Mouse (Mus musculus) hindbrain, embryonic 12.5 days (tissue): Measurements from ENCODE around the gene Tm7sf2. TPM values are rescaled to one million over a fixed set of nuclear protein-coding genes. Genes with fewer than 3 reads are reported as not detected.

Experiments used
- ATAC-seq: fragments of 200-750 bp; cut with Nextera tagmentation; 2 replicates; pipeline ENCODE4 v1.8.0; 2017; ENCODE audit warnings: moderate TSS enrichment; ENCODE audit not compliant: low FRiP score
- H3K27ac ChIP-seq: fragments of 300-500 bp; sonication (generic); 2 replicates; pipeline ENCODE4 v1.5.1; 2016; ENCODE audit warnings: mild to moderate bottlenecking
- H3K27me3 ChIP-seq: fragments of 300-500 bp; sonication (generic); 2 replicates; pipeline ENCODE4 v1.6.1; 2016; ENCODE audit warnings: mild to moderate bottlenecking
- H3K36me3 ChIP-seq: fragments of 300-500 bp; sonication (generic); 2 replicates; pipeline ENCODE4 v1.6.1; 2016; ENCODE audit warnings: mild to moderate bottlenecking
- H3K4me1 ChIP-seq: fragments of 300-500 bp; sonication (generic); 2 replicates; pipeline ENCODE4 v1.6.1; 2016
- H3K4me2 ChIP-seq: fragments of 300-500 bp; sonication (generic); replicated peaks from 2 replicates; pipeline ENCODE4 v1.6.1; 2016; ENCODE audit warnings: mild to moderate bottlenecking
- H3K4me3 ChIP-seq: fragments of 300-500 bp; sonication (generic); 2 replicates; pipeline ENCODE4 v1.5.1; 2016; ENCODE audit warnings: mild to moderate bottlenecking
- H3K9ac ChIP-seq: fragments of 300-500 bp; sonication (generic); 2 replicates; pipeline ENCODE4 v1.6.1; 2016; ENCODE audit warnings: mild to moderate bottlenecking, moderate library complexity
- H3K9me3 ChIP-seq: fragments of 300-500 bp; sonication (generic); replicated peaks from 2 replicates; pipeline ENCODE4 v1.6.1; 2016; ENCODE audit warnings: mild to moderate bottlenecking
- WGBS: fragments of 180-500 bp; shearing (Covaris S2); methylation state at CpG from one replicate; pipeline ENCODE4 v1.1.7; 2016; 5-methylcytosine and 5-hydroxymethylcytosine counted together
- polyA plus RNA-seq: library from polyadenylated mRNA; unstranded; fragments of >200 nt; fragmentation: Nextera tagmentation; extraction: Ambion mirVana; gene quantifications from 2 replicates; pipeline ENCODE4 v1.2.1, GENCODE M21; 2016

Tm7sf2 gene
- polyA plus RNA-seq, 1 experiment from 2014 or later = 38.0 TPM

GRCm38 (mm10) chr19:6084478-6085248 lies 16.5 kb upstream of the Tm7sf2 start, which contains the start of the genes Zfpl1 and Cdca5:
Gene Zfpl1, minus strand, starts transcription at chr19:6084956.
Gene Cdca5, plus strand, starts transcription at chr19:6084983.
- WGBS = under 1% methylated on average over 58 of the region's 58 CpGs

GRCm38 (mm10) chr19:6082156-6082555 lies 14.0 kb upstream of the Tm7sf2 start, which contains the start of gene Gm28374:
Gene Gm28374, minus strand, starts transcription at chr19:6082256.
- no peaks in the 10 kb centered on the region for H3K9me3 ChIP-seq
- H3K4me2 ChIP-seq = no peak within 1 kb of the TSS; the same call in 1 of the 2 replicates
- 87% methylated on average over 9 of the region's 9 CpGs for WGBS
- no peak for ATAC-seq
- no peak within 1 kb of the TSS for H3K9ac ChIP-seq
- H3K4me3 ChIP-seq = no peak within 1 kb of the TSS
- no peaks in the 10 kb centered on the region for H3K27me3 ChIP-seq
- H3K4me1 ChIP-seq = peaks cover 22% of the 10 kb centered on the region
- H3K27ac ChIP-seq = no peak within 1 kb of the TSS
- peaks cover 30% of the 10 kb centered on the region for H3K36me3 ChIP-seq

More at GRCm38 (mm10) chr19:6084478-6085248, 16.5 kb upstream of the Tm7sf2 start, which contains the start of the genes Zfpl1 and Cdca5:
- peak within 1 kb of the TSS; percentile 78 for H3K4me3 ChIP-seq
- peak within 1 kb of the TSS; percentile 76 for H3K9ac ChIP-seq
- peaks cover 43% of the 10 kb centered on the region for H3K36me3 ChIP-seq
- H3K4me2 ChIP-seq = peak within 1 kb of the TSS; percentile 96
- H3K27me3 ChIP-seq = no peaks in the 10 kb centered on the region
- peaks cover 18% of the 10 kb centered on the region for H3K4me1 ChIP-seq
- H3K27ac ChIP-seq = 0 out of 2 replicates have a peak within 1 kb of the TSS, but pooled peaks have one; percentile 55
- ATAC-seq = peak; percentile 90
- H3K9me3 ChIP-seq = no peaks in the 10 kb centered on the region

DNA sequence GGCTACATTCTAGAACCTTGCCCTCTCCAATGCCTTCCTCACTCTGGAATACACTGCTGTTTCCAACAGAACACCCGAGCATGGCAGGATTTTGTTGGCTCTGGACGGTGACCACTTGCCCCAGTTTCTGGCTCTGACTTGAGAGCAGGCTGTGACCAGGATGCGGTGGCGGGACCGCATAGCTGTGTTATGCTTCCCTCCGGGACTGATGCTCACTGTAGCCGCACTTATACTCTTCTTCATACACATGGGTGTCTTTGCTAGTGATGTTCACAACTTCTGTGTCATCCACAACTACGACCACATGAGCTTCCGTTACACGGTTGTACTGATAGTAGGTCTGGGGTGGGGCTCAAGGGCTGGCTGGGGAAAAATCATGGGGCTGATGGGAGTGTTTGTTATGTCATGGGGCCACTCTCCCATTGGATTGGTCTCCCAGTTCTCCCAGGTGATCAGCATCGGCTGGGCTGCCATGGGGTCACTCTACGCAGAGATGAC lies 11.9 kb upstream of the Tm7sf2 start, which contains the start of gene Tmem262:
Tmem262 (plus strand) TSS at position 51 of the 498 bp plus-strand sequence.
- H3K9me3 ChIP-seq = no peaks in the 10 kb centered on the region
- WGBS = 93% methylated on average over 12 of the region's 12 CpGs

GRCm38 (mm10) chr19:6076564-6077393 lies 8.6 kb upstream of the Tm7sf2 start, which contains the start of gene Vps51:
Gene Vps51, minus strand, starts transcription at chr19:6077231.
- peaks cover 22% of the 10 kb centered on the region for H3K4me1 ChIP-seq
- peak; percentile 87 for ATAC-seq
- peak within 1 kb of the TSS; percentile 88 for H3K27ac ChIP-seq
- peak within 1 kb of the TSS; percentile 87 for H3K4me2 ChIP-seq
- H3K36me3 ChIP-seq = peaks cover 36% of the 10 kb centered on the region
- no peaks in the 10 kb centered on the region for H3K27me3 ChIP-seq
- 1% methylated on average over 33 of the region's 33 CpGs for WGBS
- peak within 1 kb of the TSS; percentile 74 for H3K9ac ChIP-seq
- peak within 1 kb of the TSS; percentile 72 for H3K4me3 ChIP-seq
- H3K9me3 ChIP-seq = no peaks in the 10 kb centered on the region

More for the DNA sequence above, 11.9 kb upstream of the Tm7sf2 start, which contains the start of gene Tmem262:
- Histone ChIP-seq H3K9ac (no peak within 1 kb of the TSS; the same call in 1 of the 2 replicates), H3K4me3 (no peak within 1 kb of the TSS), H3K36me3 (peaks cover 29% of the 10 kb centered on the region), H3K27me3 (no peaks in the 10 kb centered on the region), H3K27ac (no peak within 1 kb of the TSS), H3K4me2 (no peak within 1 kb of the TSS), H3K4me1 (peaks cover 33% of the 10 kb centered on the region)
- no peak for ATAC-seq

DNA sequence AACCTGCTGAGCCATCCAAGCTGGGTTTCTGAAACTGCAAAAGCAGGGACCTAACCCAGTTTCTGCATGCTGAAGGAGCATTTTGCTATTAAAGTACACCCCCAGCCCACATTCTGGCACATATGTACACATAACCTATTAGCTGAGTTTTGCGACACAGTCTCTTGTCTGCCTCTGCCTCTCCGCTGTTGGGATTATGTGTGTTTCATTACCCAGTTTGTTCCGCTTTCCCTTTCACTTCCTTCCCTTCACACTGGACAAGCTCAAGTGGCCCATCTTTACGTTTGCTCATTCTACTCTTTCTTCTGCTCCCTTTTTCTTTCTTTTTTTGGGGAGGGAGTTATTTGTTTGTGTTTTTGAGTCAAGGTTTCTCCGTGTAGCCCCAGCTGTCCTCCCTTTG lies 5.7 kb upstream of the Tm7sf2 start:
- no peak overlapping the region for H3K4me3 ChIP-seq
- H3K27ac ChIP-seq = no peak overlapping the region
- WGBS = 95% methylated on average over 5 of the region's 5 CpGs
- H3K4me1 ChIP-seq = peaks cover 22% of the 10 kb centered on the region
- no peaks in the 10 kb centered on the region for H3K9me3 ChIP-seq
- no peak overlapping the region for H3K4me2 ChIP-seq
- H3K36me3 ChIP-seq = peaks cover 36% of the 10 kb centered on the region
- no peak overlapping the region for H3K9ac ChIP-seq
- no peaks in the 10 kb centered on the region for H3K27me3 ChIP-seq
- ATAC-seq = no peak

GRCm38 (mm10) chr19:6071261-6071660 lies 3.1 kb upstream of the Tm7sf2 start:
- Histone ChIP-seq H3K36me3 (peaks cover 38% of the 10 kb centered on the region), H3K4me1 (peaks cover 35% of the 10 kb centered on the region), H3K4me3 (no peak overlapping the region), H3K9ac (no peak overlapping the region), H3K4me2 (no peak overlapping the region), H3K27me3 (no peaks in the 10 kb centered on the region), H3K27ac (no peak overlapping the region), H3K9me3 (no peaks in the 10 kb centered on the region)
- WGBS = 95% methylated on average over 19 of the region's 19 CpGs
- no peak for ATAC-seq

GRCm38 (mm10) chr19:6070571-6071250 lies 2.5 kb upstream of the Tm7sf2 start:
- Histone ChIP-seq H3K4me3 (no peak overlapping the region), H3K9me3 (no peaks in the 10 kb centered on the region), H3K27ac (no peak overlapping the region), H3K9ac (no peak overlapping the region), H3K4me1 (peaks cover 35% of the 10 kb centered on the region), H3K4me2 (no peak overlapping the region), H3K27me3 (no peaks in the 10 kb centered on the region), H3K36me3 (peaks cover 38% of the 10 kb centered on the region)
- no peak for ATAC-seq
- WGBS = 88% methylated on average over 31 of the region's 31 CpGs

- Histone ChIP-seq H3K4me2 (no peak overlapping the region), H3K27me3 (no peaks in the 10 kb centered on the region), H3K36me3 (peaks cover 38% of the 10 kb centered on the region), H3K9ac (no peak overlapping the region), H3K4me1 (peaks cover 28% of the 10 kb centered on the region), H3K27ac (no peak overlapping the region), H3K9me3 (no peaks in the 10 kb centered on the region), H3K4me3 (no peak overlapping the region)
- 94% methylated on average over 10 of the region's 10 CpGs for WGBS
- no peak for ATAC-seq
These were observed 1.7 kb upstream of the Tm7sf2 start for GRCm38 (mm10) chr19:6069851-6070250.

DNA sequence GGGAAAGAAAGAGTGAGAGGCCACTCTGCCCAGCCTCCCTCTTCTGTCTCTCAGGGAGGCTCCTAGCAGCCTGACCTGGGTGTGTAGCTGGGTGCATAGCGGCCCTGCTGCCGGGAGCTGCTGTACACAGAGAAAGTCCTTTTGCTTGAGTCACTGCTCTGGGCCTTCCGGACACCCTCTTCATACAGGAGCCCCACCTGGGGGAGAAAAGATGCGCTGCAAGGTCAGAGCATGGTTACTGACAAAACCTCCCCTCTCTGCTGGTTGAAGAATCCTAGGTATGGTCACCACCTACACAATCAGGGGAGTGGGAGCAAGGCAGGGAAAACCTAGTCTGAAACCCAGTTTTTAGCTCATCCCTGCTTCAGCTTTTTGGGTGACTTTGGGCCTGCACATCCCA lies 778 bp upstream of the Tm7sf2 start:
- Histone ChIP-seq H3K9ac (no peak overlapping the region), H3K36me3 (peaks cover 31% of the 10 kb centered on the region), H3K4me2 (no peak overlapping the region), H3K4me1 (peaks cover 28% of the 10 kb centered on the region), H3K27me3 (no peaks in the 10 kb centered on the region), H3K4me3 (no peak overlapping the region), H3K9me3 (no peaks in the 10 kb centered on the region), H3K27ac (no peak overlapping the region)
- no peak for ATAC-seq
- WGBS = 85% methylated on average over 4 of the region's 4 CpGs

DNA sequence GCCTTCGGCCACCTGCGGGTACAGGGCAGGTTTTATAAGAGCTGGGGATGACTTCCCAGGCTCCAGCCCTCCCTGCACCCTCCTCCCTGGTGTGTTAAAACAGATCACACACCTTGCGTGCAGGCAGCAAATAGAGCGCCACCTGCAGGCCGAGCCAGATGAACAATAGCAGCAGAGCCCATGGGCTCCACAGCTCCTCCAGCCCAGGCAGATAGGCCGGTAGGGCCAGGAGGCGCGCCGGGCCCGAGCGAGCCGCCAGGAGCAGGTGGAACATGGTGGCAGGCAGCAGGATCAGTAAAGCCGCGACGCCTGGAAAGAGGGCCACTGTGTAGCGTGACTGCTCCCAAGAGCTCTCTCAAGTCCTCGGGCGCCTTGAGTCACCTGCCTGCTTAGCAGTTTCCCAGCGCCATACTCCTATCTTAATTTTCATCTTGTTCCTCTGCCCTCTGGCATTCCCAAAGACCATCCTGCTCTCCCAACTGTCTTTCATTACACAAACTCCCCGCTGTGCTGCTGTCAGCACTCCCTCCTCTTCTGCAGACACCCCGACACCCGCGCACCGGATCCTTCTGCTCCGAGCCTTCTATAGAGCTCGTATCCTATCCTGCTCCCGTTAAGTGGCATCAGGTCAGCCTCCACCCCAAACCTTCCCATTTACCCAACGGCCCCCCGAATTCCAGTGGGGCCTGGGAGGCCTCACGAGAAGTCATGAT lies 1.0 kb downstream of the Tm7sf2 start:
- peak overlapping the region; percentile 78 for H3K9ac ChIP-seq
- no peaks in the 10 kb centered on the region for H3K27me3 ChIP-seq
- H3K27ac ChIP-seq = peak overlapping the region; percentile 93
- H3K9me3 ChIP-seq = no peaks in the 10 kb centered on the region
- WGBS = 1% methylated on average over 30 of the region's 30 CpGs
- peaks cover 28% of the 10 kb centered on the region for H3K36me3 ChIP-seq
- peak overlapping the region; percentile 96 for H3K4me2 ChIP-seq
- H3K4me1 ChIP-seq = peaks cover 43% of the 10 kb centered on the region
- H3K4me3 ChIP-seq = peak overlapping the region; percentile 51
- ATAC-seq = peak; percentile 78

DNA sequence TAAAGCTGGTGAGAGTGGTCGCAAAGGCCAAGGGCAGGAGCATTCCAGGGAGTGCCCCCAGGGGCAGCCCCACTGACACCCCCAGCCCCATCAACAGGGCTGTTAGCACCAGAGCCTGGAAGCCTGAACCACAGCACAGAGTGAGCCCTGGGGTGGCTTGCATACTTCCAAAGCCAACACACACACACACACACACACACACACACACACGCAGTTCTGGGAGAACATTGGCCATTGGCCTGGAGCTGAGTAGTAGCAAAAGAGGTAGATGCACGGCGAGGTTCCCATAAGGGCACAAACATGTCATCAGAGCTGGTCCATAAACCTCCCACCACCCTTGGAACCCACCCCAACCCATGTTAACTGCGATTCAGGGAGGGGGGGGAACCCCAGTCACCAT lies 1.6 kb downstream of the Tm7sf2 start:
- no peaks in the 10 kb centered on the region for H3K9me3 ChIP-seq
- peaks cover 48% of the 10 kb centered on the region for H3K4me1 ChIP-seq
- no peaks in the 10 kb centered on the region for H3K27me3 ChIP-seq
- H3K27ac ChIP-seq = peak overlapping the region; percentile 93
- ATAC-seq = no peak
- peak overlapping the region; percentile 96 for H3K4me2 ChIP-seq
- WGBS = 36% methylated on average over 5 of the region's 5 CpGs
- peak overlapping the region; percentile 78 for H3K9ac ChIP-seq
- H3K36me3 ChIP-seq = peaks cover 28% of the 10 kb centered on the region
- peak overlapping the region; percentile 51 for H3K4me3 ChIP-seq
